Mouse (Mus musculus): ENCODE measurements around the gene Fam171a2.

Fam171a2 gene

GRCm38 (mm10) chr11:102408888-102409794 is 38.3 kb downstream of the Fam171a2 start:
- DNase-seq: no peak

- peak; percentile 97 for DNase-seq
These were observed 39.1 kb downstream of the Fam171a2 start for GRCm38 (mm10) chr11:102408344-102408876.

- no peak for DNase-seq
These were observed 39.7 kb downstream of the Fam171a2 start, which contains the start of gene Slc25a39 for GRCm38 (mm10) chr11:102407834-102408215. Gene Slc25a39 (minus strand): TSS chr11:102407946.

- peak; percentile 94 for DNase-seq
These were observed 40.3 kb downstream of the Fam171a2 start for GRCm38 (mm10) chr11:102406900-102407833.

GRCm38 (mm10) chr11:102406401-102406800 is 41.1 kb downstream of the Fam171a2 start:
- no peak for DNase-seq

GRCm38 (mm10) chr11:102405544-102406285 is 41.8 kb downstream of the Fam171a2 start:
- DNase-seq: no peak

GRCm38 (mm10) chr11:102404161-102405010 is 43.1 kb downstream of the Fam171a2 start:
- no peak for DNase-seq

- DNase-seq: no peak
These were observed 43.8 kb downstream of the Fam171a2 start for GRCm38 (mm10) chr11:102403657-102404056.

GRCm38 (mm10) chr11:102401898-102402500 is 45.5 kb downstream of the Fam171a2 start:
- DNase-seq: no peak

GRCm38 (mm10) chr11:102400513-102401084 is 46.9 kb downstream of the Fam171a2 start:
- no peak for DNase-seq

- DNase-seq: no peak
These were observed 47.8 kb downstream of the Fam171a2 start for GRCm38 (mm10) chr11:102399610-102400072.

- no peak for DNase-seq
These were observed 48.4 kb downstream of the Fam171a2 start for GRCm38 (mm10) chr11:102399107-102399506.

- no peak for DNase-seq
These were observed 49.3 kb downstream of the Fam171a2 start for GRCm38 (mm10) chr11:102398007-102398825.

GRCm38 (mm10) chr11:102396671-102397141 is 50.8 kb downstream of the Fam171a2 start:
- DNase-seq: no peak

- DNase-seq: no peak
These were observed 51.2 kb downstream of the Fam171a2 start for GRCm38 (mm10) chr11:102396263-102396662.

GRCm38 (mm10) chr11:102395250-102395649 is 52.2 kb downstream of the Fam171a2 start:
- no peak for DNase-seq

GRCm38 (mm10) chr11:102394421-102395124 is 52.9 kb downstream of the Fam171a2 start:
- no peak for DNase-seq

GRCm38 (mm10) chr11:102393719-102394420 is 53.6 kb downstream of the Fam171a2 start:
- DNase-seq: no peak

Measured in lung, postnatal 14 days (tissue).